Mouse (Mus musculus): ENCODE data around the gene 4930578G10Rik. TPM values are rescaled to one million over a fixed set of nuclear protein-coding genes. Genes with fewer than 3 reads are reported as not detected.

4930578G10Rik gene
- not detected for polyA plus RNA-seq (2014; fragmentation: Illumina TruSeq; extraction: RNeasy Lipid Tissue Mini Kit (QIAGEN cat#74804); ENCODE audit: low read depth, low replicate concordance)

DNA sequence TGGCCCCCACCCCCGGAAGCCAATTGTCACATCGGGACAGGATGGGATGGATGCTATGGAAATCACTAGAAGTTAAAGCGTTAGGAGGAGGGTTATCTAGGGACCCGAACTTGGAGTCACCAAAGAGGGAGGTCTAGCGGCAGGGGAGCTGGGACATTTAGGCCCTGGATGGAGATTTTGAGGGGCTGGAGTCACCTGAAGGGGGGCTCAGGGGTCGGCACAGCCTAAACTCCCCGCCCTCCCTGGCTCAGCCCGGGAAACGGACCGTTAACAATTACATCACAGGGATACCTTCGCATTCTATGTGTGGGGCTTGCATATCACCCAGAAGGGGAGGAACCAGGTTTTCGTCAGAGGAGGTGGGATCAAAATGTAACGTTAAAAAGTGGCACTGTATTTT, at the start of gene 4930578G10Rik:
TSS of gene 4930578G10Rik (plus strand) at position 301 of the 400 bp plus-strand sequence.

GRCm38 (mm10) chr4:42756477-42756876, 21.1 kb downstream of the 4930578G10Rik start, which contains the start of gene Ccl19:
Ccl19 (minus strand) TSS chr4:42756577.

DNA sequence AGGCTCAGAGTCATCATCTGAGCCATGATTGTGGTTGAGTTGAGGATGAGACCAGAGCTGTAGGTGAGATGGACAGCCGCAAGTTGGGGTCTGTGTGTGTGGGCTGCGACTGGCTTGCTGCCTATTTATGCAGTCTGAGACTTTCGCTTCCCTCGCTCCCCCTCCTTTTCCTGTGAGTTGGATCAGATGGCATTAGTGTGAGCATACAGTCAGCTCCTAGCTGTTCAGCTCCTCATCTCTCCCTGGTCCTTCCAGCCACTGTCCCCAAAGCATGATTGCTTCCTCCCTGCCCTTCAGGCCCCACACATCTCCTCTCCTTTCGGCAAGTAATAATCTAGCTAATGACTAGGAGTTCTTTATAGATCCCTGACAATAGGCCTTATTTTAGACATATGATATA, 38.5 kb downstream of the 4930578G10Rik start, which contains the start of gene Ccl21a:
TSS of gene Ccl21a (minus strand) at position 101 of the 400 bp plus-strand sequence.

DNA sequence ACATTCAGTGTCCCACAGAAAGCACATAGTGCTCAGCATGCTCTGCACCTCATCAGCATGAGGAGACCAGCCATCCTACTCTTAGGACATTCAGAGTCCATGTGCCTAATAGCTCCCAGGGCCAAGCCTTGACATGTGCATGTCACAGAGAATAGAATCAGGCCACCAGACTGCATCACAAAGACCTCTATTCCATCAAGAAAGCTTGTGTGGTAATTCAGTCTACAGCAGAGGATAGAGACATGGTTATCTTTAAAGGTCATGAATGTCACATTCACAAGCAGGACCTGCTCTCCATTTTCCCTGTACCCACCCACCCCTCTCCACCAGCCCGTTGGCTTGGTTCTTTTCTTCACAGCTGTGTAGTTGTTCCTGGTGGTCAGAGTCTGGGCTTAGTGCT, 118.4 kb downstream of the 4930578G10Rik start, which contains the start of gene Fam205a1:
TSS of gene Fam205a1 (minus strand) at position 101 of the 400 bp plus-strand sequence.

DNA sequence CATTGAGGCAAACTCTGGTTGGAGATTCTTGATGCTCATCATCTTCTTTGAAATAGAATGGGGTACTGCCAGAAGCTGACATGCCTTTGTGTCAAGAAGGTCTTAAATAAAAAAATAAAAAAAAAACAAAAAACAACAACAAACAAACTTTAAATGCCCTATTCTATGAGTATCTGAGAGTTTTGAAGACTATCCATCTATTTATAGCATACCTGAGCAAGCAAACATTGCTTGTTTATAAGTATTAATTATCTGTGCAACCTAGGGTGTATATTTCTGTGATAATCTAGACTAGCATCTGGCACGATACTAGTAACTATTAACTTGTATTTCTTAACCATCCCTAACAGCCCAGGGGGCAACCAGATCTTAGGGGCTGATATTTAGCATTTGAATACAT, 121.3 kb downstream of the 4930578G10Rik start, which contains the start of gene Gm12394:
TSS of gene Gm12394 (minus strand) at position 101 of the 400 bp plus-strand sequence.

DNA sequence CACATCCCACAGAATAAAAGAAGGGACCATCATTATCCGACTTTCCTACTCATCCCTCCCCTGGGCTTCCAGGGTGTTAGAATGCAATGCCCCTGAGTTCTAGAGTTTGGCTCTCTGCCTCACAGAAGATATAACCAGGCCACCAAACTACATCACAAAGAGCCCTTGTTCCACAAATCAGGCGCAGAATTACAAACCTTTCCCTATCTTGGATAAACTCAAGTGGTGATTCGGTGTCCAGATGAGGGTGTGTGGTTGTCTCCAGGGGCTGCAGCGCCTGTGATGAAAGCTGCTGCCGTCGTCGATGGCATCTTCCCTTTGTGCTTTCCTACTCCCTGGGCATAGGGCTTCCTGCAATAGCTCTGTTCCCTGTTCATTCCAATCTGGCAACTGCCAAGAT, 138.8 kb downstream of the 4930578G10Rik start, which contains the start of gene Fam205c:
TSS of gene Fam205c (minus strand) at position 101 of the 400 bp plus-strand sequence.

Other genes starting within 250 kb of the 4930578G10Rik start
- gene Fam205a2, start 207.4 kb upstream of the 4930578G10Rik start, polyA plus RNA-seq (2014; fragmentation: Illumina TruSeq; extraction: RNeasy Lipid Tissue Mini Kit (QIAGEN cat#74804); ENCODE audit: low read depth, low replicate concordance): not detected
- gene Gm10591, start 123.3 kb upstream of the 4930578G10Rik start, polyA plus RNA-seq (2014; fragmentation: Illumina TruSeq; extraction: RNeasy Lipid Tissue Mini Kit (QIAGEN cat#74804); ENCODE audit: low read depth, low replicate concordance): not detected
- not detected for gene Gm2564, start 105.8 kb upstream of the 4930578G10Rik start, polyA plus RNA-seq (2014; fragmentation: Illumina TruSeq; extraction: RNeasy Lipid Tissue Mini Kit (QIAGEN cat#74804); ENCODE audit: low read depth, low replicate concordance)
- gene Ccl27b, start 80.3 kb upstream of the 4930578G10Rik start, polyA plus RNA-seq (2014; fragmentation: Illumina TruSeq; extraction: RNeasy Lipid Tissue Mini Kit (QIAGEN cat#74804); ENCODE audit: low read depth, low replicate concordance): 3.7 TPM
- not detected for gene Il11ra2, start 73.7 kb upstream of the 4930578G10Rik start, polyA plus RNA-seq (2014; fragmentation: Illumina TruSeq; extraction: RNeasy Lipid Tissue Mini Kit (QIAGEN cat#74804); ENCODE audit: low read depth, low replicate concordance)
- gene Ccl19, start 21.0 kb downstream of the 4930578G10Rik start, polyA plus RNA-seq (2014; fragmentation: Illumina TruSeq; extraction: RNeasy Lipid Tissue Mini Kit (QIAGEN cat#74804); ENCODE audit: low read depth, low replicate concordance): 1.5 TPM
- not detected for gene Ccl21a, start 38.4 kb downstream of the 4930578G10Rik start, polyA plus RNA-seq (2014; fragmentation: Illumina TruSeq; extraction: RNeasy Lipid Tissue Mini Kit (QIAGEN cat#74804); ENCODE audit: low read depth, low replicate concordance)
- gene Fam205a1, start 118.3 kb downstream of the 4930578G10Rik start, polyA plus RNA-seq (2014; fragmentation: Illumina TruSeq; extraction: RNeasy Lipid Tissue Mini Kit (QIAGEN cat#74804); ENCODE audit: low read depth, low replicate concordance): not detected
- gene Gm12394, start 121.2 kb downstream of the 4930578G10Rik start, polyA plus RNA-seq (2014; fragmentation: Illumina TruSeq; extraction: RNeasy Lipid Tissue Mini Kit (QIAGEN cat#74804); ENCODE audit: low read depth, low replicate concordance): not detected
- gene Fam205c, start 138.7 kb downstream of the 4930578G10Rik start, polyA plus RNA-seq (2014; fragmentation: Illumina TruSeq; extraction: RNeasy Lipid Tissue Mini Kit (QIAGEN cat#74804); ENCODE audit: low read depth, low replicate concordance): not detected
- gene Phf24, start 181.1 kb downstream of the 4930578G10Rik start, polyA plus RNA-seq (2014; fragmentation: Illumina TruSeq; extraction: RNeasy Lipid Tissue Mini Kit (QIAGEN cat#74804); ENCODE audit: low read depth, low replicate concordance): 0.87 TPM
- gene Dnajb5, start 214.3 kb downstream of the 4930578G10Rik start, polyA plus RNA-seq (2014; fragmentation: Illumina TruSeq; extraction: RNeasy Lipid Tissue Mini Kit (QIAGEN cat#74804); ENCODE audit: low read depth, low replicate concordance): 0.99 TPM
- gene 1700022I11Rik, start 234.1 kb downstream of the 4930578G10Rik start, polyA plus RNA-seq (2014; fragmentation: Illumina TruSeq; extraction: RNeasy Lipid Tissue Mini Kit (QIAGEN cat#74804); ENCODE audit: low read depth, low replicate concordance): not detected